Mouse (Mus musculus) naive thymus-derived CD4-positive, alpha-beta T cell, adult 5 months (primary cell): ENCODE data around the gene Gm3646. TPM values are rescaled to one million over a fixed set of nuclear protein-coding genes. Genes with fewer than 3 reads are reported as not detected.

Experiments
- polyA plus RNA-seq: library from polyadenylated mRNA; unstranded; fragments of 100-300 nt; shearing (Covaris generic); gene quantifications from one replicate; pipeline ENCODE4 v1.2.1, GENCODE M21; 2017

Gene Gm3646
- not detected for polyA plus RNA-seq

DNA sequence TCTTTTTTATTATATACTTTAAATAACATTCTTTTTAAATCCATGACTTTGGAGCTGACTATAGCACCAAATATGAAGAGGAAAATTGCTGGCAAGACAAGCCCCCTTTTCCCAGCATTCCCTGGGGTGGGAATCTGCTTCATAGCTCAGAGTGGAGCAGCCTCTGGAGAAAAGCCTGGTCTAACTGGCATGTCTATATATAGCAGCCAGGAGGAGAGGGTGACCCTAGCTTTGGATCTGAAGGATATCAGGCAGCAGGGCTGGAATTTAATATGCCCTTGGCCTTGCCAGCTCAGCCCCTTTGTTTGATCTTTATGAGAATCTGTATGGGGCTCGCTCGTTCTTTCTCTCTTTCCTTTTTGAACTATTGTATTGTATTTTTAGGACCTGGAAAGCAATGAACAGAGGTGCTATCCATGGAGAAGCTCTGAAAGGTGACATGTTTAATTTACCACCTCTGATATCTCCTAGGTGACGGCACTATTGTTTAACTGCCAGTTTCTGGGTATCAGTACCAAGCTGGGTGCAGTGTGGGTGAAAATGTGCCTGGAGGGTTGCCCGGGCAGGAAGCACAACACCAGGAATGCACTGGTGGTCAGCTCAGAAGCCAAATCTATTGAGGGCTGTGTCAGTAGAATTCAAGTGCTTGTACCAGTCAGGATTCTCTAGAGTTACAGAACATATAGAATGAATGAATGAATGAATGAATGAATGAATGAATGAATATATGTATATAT lies at the start of gene Gm3646:
Gene Gm3646, minus strand, starts transcription at position 90 of the 737 bp plus-strand sequence.

Other genes with a start within 250 kb of the Gm3646 start
- gene Rnf149, start 227.9 kb downstream of the Gm3646 start, polyA plus RNA-seq: 38.8 TPM
- gene Creg2, start 153.9 kb downstream of the Gm3646 start, polyA plus RNA-seq: not detected
- gene Rfx8, start 84.3 kb downstream of the Gm3646 start, polyA plus RNA-seq: not detected
- 135 TPM for gene Map4k4, start 95.6 kb upstream of the Gm3646 start, polyA plus RNA-seq